Mouse (Mus musculus) cerebellum, adult 2 months (tissue): ENCODE measurements at regions not wholly inside any gene's neighbourhood (a gene's known extent, or its start where the extent isn't known, plus 50 kb on each side); places are given as distances from the start of the nearest gene placed in this dataset.
A peak's percentile ranks its signal among the peaks of the same experiment; 100 is the strongest.

Source experiments
- DNase-seq, 2 experiments: peaks; one replicate each; pipeline ENCODE4 v3.0.0; 2021
- H3K27ac ChIP-seq: fragments of 200-500 bp; 2 replicates; pipeline ENCODE4 v1.5.1; 2012; ENCODE audit warnings: low read length, control low read depth, inconsistent platforms; ENCODE audit not compliant: insufficient read depth
- H3K27me3 ChIP-seq: fragments of 200-500 bp; 2 replicates; pipeline ENCODE4 v1.6.1; 2012; ENCODE audit warnings: inconsistent platforms, mild to moderate bottlenecking, low read length, moderate library complexity; ENCODE audit not compliant: control insufficient read depth, insufficient read depth
- H3K4me1 ChIP-seq: fragments of 200-500 bp; 2 replicates; pipeline ENCODE4 v1.6.1; 2011; ENCODE audit warnings: low read length; ENCODE audit not compliant: control insufficient read depth, insufficient read depth
- H3K4me3 ChIP-seq: fragments of 200-500 bp; replicated peaks from 2 replicates; pipeline ENCODE3; 2011; ENCODE audit warnings: mild to moderate bottlenecking, low read depth, low read length, control low read depth; ENCODE audit not compliant: insufficient read depth
- CTCF ChIP-seq: fragments of 200-500 bp; IDR thresholded peaks from 2 replicates; pipeline ENCODE4 v1.5.1; 2011; ENCODE audit warnings: low read depth, mild to moderate bottlenecking, control low read depth, low read length, moderate library complexity, borderline replicate concordance; ENCODE audit not compliant: insufficient read depth
- POLR2A ChIP-seq: fragments of 200-500 bp; IDR thresholded peaks from 2 replicates; pipeline ENCODE4 v1.6.1; 2011; ENCODE audit warnings: low read length, control low read depth, borderline replicate concordance; ENCODE audit not compliant: insufficient read depth
- WGBS: fragments of 180-500 bp; shearing (Covaris S2); methylation state at CpG from one replicate; pipeline ENCODE4 v1.1.7; 2018; 5-methylcytosine and 5-hydroxymethylcytosine counted together

GRCm38 (mm10) chr17:66263405-66263804 is 140.1 kb downstream of the Ddx11 start:
- 93% methylated on average over 4 of the region's 4 CpGs for WGBS
- DNase-seq, result no peak

GRCm38 (mm10) chr17:66266803-66267202 is 143.5 kb downstream of the Ddx11 start:
- TF ChIP-seq POLR2A (no peak), CTCF (no peak)
- Histone ChIP-seq H3K27me3 (no peaks in the 10 kb centered on the region), H3K4me1 (peaks cover 14% of the 10 kb centered on the region; the same call in 1 of the 2 replicates), H3K4me3 (no peak overlapping the region), H3K27ac (no peak overlapping the region)
- 78% methylated on average over 5 of the region's 5 CpGs for WGBS
- no peak for DNase-seq

More at GRCm38 (mm10) chr17:66263405-66263804, 140.1 kb downstream of the Ddx11 start:
- Histone ChIP-seq H3K27ac (no peak overlapping the region), H3K4me3 (no peak overlapping the region), H3K27me3 (no peaks in the 10 kb centered on the region), H3K4me1 (peaks cover 13% of the 10 kb centered on the region)
- TF ChIP-seq POLR2A, result no peak
- no peak for TF ChIP-seq CTCF

GRCm38 (mm10) chr17:66267831-66268230 is 144.5 kb downstream of the Ddx11 start:
- no peaks in the 10 kb centered on the region for H3K27me3 ChIP-seq
- H3K4me1 ChIP-seq, result peaks cover 14% of the 10 kb centered on the region; the same call in 1 of the 2 replicates
- TF ChIP-seq POLR2A (no peak), CTCF (no peak)
- peak; percentile 62 to 73 for DNase-seq
- H3K27ac ChIP-seq, result peak overlapping the region; percentile 46
- WGBS, result 20% methylated on average over 6 of the region's 6 CpGs
- H3K4me3 ChIP-seq, result no peak overlapping the region

- DNase-seq, result no peak
- no peak overlapping the region for H3K4me3 ChIP-seq
- 64% methylated on average over 6 of the region's 6 CpGs for WGBS
- no peaks in the 10 kb centered on the region for H3K27me3 ChIP-seq
- TF ChIP-seq CTCF (no peak), POLR2A (no peak)
- peaks cover 14% of the 10 kb centered on the region; the same call in 1 of the 2 replicates for H3K4me1 ChIP-seq
- no peak overlapping the region for H3K27ac ChIP-seq
Measured at GRCm38 (mm10) chr17:66269567-66269966, 146.2 kb downstream of the Ddx11 start.

- Histone ChIP-seq H3K27ac (no peak overlapping the region), H3K4me1 (peaks cover 17% of the 10 kb centered on the region), H3K4me3 (no peak overlapping the region), H3K27me3 (no peaks in the 10 kb centered on the region)
- TF ChIP-seq POLR2A (no peak), CTCF (no peak)
- DNase-seq, result no peak
- WGBS, result 79% methylated on average over 7 of the region's 7 CpGs
Measured at GRCm38 (mm10) chr17:66271906-66272305, 148.6 kb downstream of the Ddx11 start.

- 4% methylated on average over 13 of the region's 13 CpGs for WGBS
Measured at GRCm38 (mm10) chr17:66276778-66277177, 153.5 kb downstream of the Ddx11 start.

GRCm38 (mm10) chr17:66278037-66278436 is 154.7 kb downstream of the Ddx11 start:
- no peaks in the 10 kb centered on the region for H3K27me3 ChIP-seq
- 65% methylated on average over 5 of the region's 5 CpGs for WGBS
- no peak for TF ChIP-seq CTCF
- no peak for TF ChIP-seq POLR2A
- H3K4me1 ChIP-seq, result peaks cover 10% of the 10 kb centered on the region
- DNase-seq, result no peak
- H3K27ac ChIP-seq, result no peak overlapping the region
- no peak overlapping the region for H3K4me3 ChIP-seq

More at GRCm38 (mm10) chr17:66276778-66277177, 153.5 kb downstream of the Ddx11 start:
- H3K27me3 ChIP-seq, result no peaks in the 10 kb centered on the region
- H3K4me3 ChIP-seq, result no peak overlapping the region
- H3K4me1 ChIP-seq, result peaks cover 10% of the 10 kb centered on the region
- TF ChIP-seq CTCF, result no peak
- no peak overlapping the region for H3K27ac ChIP-seq
- peak; percentile 68 to 81 for DNase-seq

GRCm38 (mm10) chr17:66285295-66285694 is 162.0 kb downstream of the Ddx11 start:
- Histone ChIP-seq H3K4me1 (no peaks in the 10 kb centered on the region), H3K27ac (no peak overlapping the region), H3K27me3 (no peaks in the 10 kb centered on the region), H3K4me3 (no peak overlapping the region)
- WGBS, result 93% methylated on average over 10 of the region's 10 CpGs
- DNase-seq, result no peak
- TF ChIP-seq POLR2A (no peak), CTCF (no peak)
